Mouse (Mus musculus) embryonic facial prominence, embryonic 11.5 days (tissue): ENCODE measurements at regions not wholly inside any gene's neighbourhood (a gene's known extent, or its start where the extent isn't known, plus 50 kb on each side); places are given as distances from the start of the nearest gene placed in this dataset.

Experiments used
- ATAC-seq: fragments of 200-750 bp; cut with Nextera tagmentation; replicated peaks from 2 replicates; pipeline ENCODE4 v1.8.0; 2017; ENCODE audit warnings: low read depth; ENCODE audit not compliant: insufficient number of reproducible peaks, low FRiP score, low TSS enrichment
- DNase-seq: peaks from one replicate; pipeline ENCODE4 v3.0.0-alpha.2; 2015; ENCODE audit warnings: low spot score
- H3K27ac ChIP-seq: fragments of 300-500 bp; sonication (generic); replicated peaks from 2 replicates; pipeline ENCODE4 v1.5.1; 2014; ENCODE audit warnings: mild to moderate bottlenecking, low read depth, low read length, control low read depth
- H3K27me3 ChIP-seq: fragments of 300-500 bp; sonication (generic); 2 replicates; pipeline ENCODE4 v1.6.1; 2014; ENCODE audit warnings: mild to moderate bottlenecking, low read length, moderate library complexity, mixed read lengths; ENCODE audit not compliant: control insufficient read depth, insufficient read depth
- H3K36me3 ChIP-seq: fragments of 300-500 bp; sonication (generic); replicated peaks from 2 replicates; pipeline ENCODE4 v1.6.1; 2014; ENCODE audit warnings: low read depth, mild to moderate bottlenecking, low read length, moderate library complexity, mixed read lengths; ENCODE audit not compliant: control insufficient read depth, insufficient read depth
- H3K4me1 ChIP-seq: fragments of 300-500 bp; sonication (generic); 2 replicates; pipeline ENCODE4 v1.6.1; 2014; ENCODE audit warnings: low read length, mixed read lengths; ENCODE audit not compliant: control insufficient read depth, insufficient read depth
- H3K4me2 ChIP-seq: fragments of 300-500 bp; sonication (generic); 2 replicates; pipeline ENCODE4 v1.6.1; 2014; ENCODE audit warnings: low read depth, mild to moderate bottlenecking, control low read depth, low read length, moderate library complexity
- H3K4me3 ChIP-seq: fragments of 300-500 bp; sonication (generic); 2 replicates; pipeline ENCODE4 v1.5.1; 2014; ENCODE audit warnings: low read depth, low read length, control low read depth
- H3K9ac ChIP-seq: fragments of 300-500 bp; sonication (generic); replicated peaks from 2 replicates; pipeline ENCODE4 v1.6.1; 2014; ENCODE audit warnings: mild to moderate bottlenecking, control low read depth, low read length
- H3K9me3 ChIP-seq: fragments of 300-500 bp; sonication (generic); replicated peaks from 2 replicates; pipeline ENCODE4 v1.6.1; 2016; ENCODE audit warnings: mild to moderate bottlenecking, low read length, inconsistent platforms, mixed read lengths; ENCODE audit not compliant: control insufficient read depth
- WGBS: fragments of 180-500 bp; shearing (Covaris S2); extraction: QIAGEN DNeasy Blood & Tissue Kit; methylation state at CpG from one replicate; pipeline ENCODE4 v1.1.7; 2014; 5-methylcytosine and 5-hydroxymethylcytosine counted together

- Histone ChIP-seq H3K9ac (no peak overlapping the region), H3K27me3 (no peaks in the 10 kb centered on the region), H3K27ac (no peak overlapping the region), H3K36me3 (no peaks in the 10 kb centered on the region), H3K4me3 (no peak overlapping the region), H3K9me3 (no peaks in the 10 kb centered on the region), H3K4me1 (no peaks in the 10 kb centered on the region), H3K4me2 (no peak overlapping the region)
- WGBS: 50% methylated on average over 4 of the region's 4 CpGs
- DNase-seq: no peak
- ATAC-seq: no peak
Measured at GRCm38 (mm10) chr9:86044098-86044497, 201.9 kb downstream of the Tpbg start.

- H3K27ac ChIP-seq: no peak overlapping the region
- no peak for ATAC-seq
- no peaks in the 10 kb centered on the region for H3K36me3 ChIP-seq
- no peak overlapping the region for H3K4me3 ChIP-seq
- no peak overlapping the region for H3K4me2 ChIP-seq
- no peaks in the 10 kb centered on the region for H3K9me3 ChIP-seq
- H3K9ac ChIP-seq: no peak overlapping the region
- H3K27me3 ChIP-seq: no peaks in the 10 kb centered on the region
- H3K4me1 ChIP-seq: no peaks in the 10 kb centered on the region
- DNase-seq: no peak
- WGBS: 82% methylated on average over 4 of the region's 4 CpGs
Measured at GRCm38 (mm10) chr9:86058116-86058515, 215.9 kb downstream of the Tpbg start.

- Histone ChIP-seq H3K4me2 (no peak overlapping the region), H3K27ac (no peak overlapping the region), H3K27me3 (no peaks in the 10 kb centered on the region), H3K4me3 (no peak overlapping the region), H3K9me3 (no peaks in the 10 kb centered on the region), H3K4me1 (no peaks in the 10 kb centered on the region), H3K9ac (no peak overlapping the region), H3K36me3 (no peaks in the 10 kb centered on the region)
- no peak for DNase-seq
- ATAC-seq: no peak
- WGBS: 78% methylated on average over 6 of the region's 6 CpGs
Measured at GRCm38 (mm10) chr9:86060049-86060448, 217.9 kb downstream of the Tpbg start.

- WGBS: 90% methylated on average over 4 of the region's 4 CpGs
- DNase-seq (no peak), ATAC-seq (no peak)
- Histone ChIP-seq H3K9ac (no peak overlapping the region), H3K27me3 (no peaks in the 10 kb centered on the region), H3K4me1 (no peaks in the 10 kb centered on the region), H3K4me2 (no peak overlapping the region), H3K36me3 (no peaks in the 10 kb centered on the region), H3K4me3 (no peak overlapping the region), H3K27ac (no peak overlapping the region), H3K9me3 (no peaks in the 10 kb centered on the region)
Measured at GRCm38 (mm10) chr9:86061230-86061629, 219.1 kb downstream of the Tpbg start.

- H3K9ac ChIP-seq: no peak overlapping the region
- H3K4me2 ChIP-seq: no peak overlapping the region
- no peaks in the 10 kb centered on the region for H3K4me1 ChIP-seq
- H3K4me3 ChIP-seq: no peak overlapping the region
- no peak overlapping the region for H3K27ac ChIP-seq
- DNase-seq: no peak
- no peaks in the 10 kb centered on the region for H3K9me3 ChIP-seq
- no peaks in the 10 kb centered on the region for H3K36me3 ChIP-seq
- no peaks in the 10 kb centered on the region for H3K27me3 ChIP-seq
- no peak for ATAC-seq
Measured at GRCm38 (mm10) chr9:86079275-86079674, 237.1 kb downstream of the Tpbg start.

GRCm38 (mm10) chr9:86081873-86082272, 239.7 kb downstream of the Tpbg start:
- ATAC-seq (no peak), DNase-seq (no peak)
- no peak overlapping the region for H3K27ac ChIP-seq
- H3K9ac ChIP-seq: no peak overlapping the region
- no peaks in the 10 kb centered on the region for H3K36me3 ChIP-seq
- no peak overlapping the region for H3K4me3 ChIP-seq
- H3K9me3 ChIP-seq: no peaks in the 10 kb centered on the region
- H3K4me1 ChIP-seq: no peaks in the 10 kb centered on the region
- 78% methylated on average over 6 of the region's 6 CpGs for WGBS
- H3K4me2 ChIP-seq: no peak overlapping the region
- no peaks in the 10 kb centered on the region for H3K27me3 ChIP-seq

GRCm38 (mm10) chr9:86092998-86093397, 250.8 kb downstream of the Tpbg start:
- Histone ChIP-seq H3K9me3 (no peaks in the 10 kb centered on the region), H3K27me3 (no peaks in the 10 kb centered on the region), H3K4me2 (no peak overlapping the region), H3K27ac (no peak overlapping the region), H3K4me1 (no peaks in the 10 kb centered on the region), H3K9ac (no peak overlapping the region), H3K4me3 (no peak overlapping the region), H3K36me3 (no peaks in the 10 kb centered on the region)
- no peak for ATAC-seq
- DNase-seq: no peak

GRCm38 (mm10) chr9:86095460-86095859, 253.3 kb downstream of the Tpbg start:
- H3K4me1 ChIP-seq: no peaks in the 10 kb centered on the region
- no peak for ATAC-seq
- H3K36me3 ChIP-seq: no peaks in the 10 kb centered on the region
- H3K27ac ChIP-seq: no peak overlapping the region
- WGBS: 57% methylated on average over 2 of the region's 2 CpGs
- H3K27me3 ChIP-seq: no peaks in the 10 kb centered on the region
- no peaks in the 10 kb centered on the region for H3K9me3 ChIP-seq
- H3K4me2 ChIP-seq: no peak overlapping the region
- no peak overlapping the region for H3K4me3 ChIP-seq
- H3K9ac ChIP-seq: no peak overlapping the region
- DNase-seq: no peak

- no peak for ATAC-seq
- Histone ChIP-seq H3K27me3 (no peaks in the 10 kb centered on the region), H3K4me1 (no peaks in the 10 kb centered on the region), H3K4me2 (no peak overlapping the region), H3K9ac (no peak overlapping the region), H3K36me3 (no peaks in the 10 kb centered on the region), H3K9me3 (no peaks in the 10 kb centered on the region), H3K4me3 (no peak overlapping the region), H3K27ac (no peak overlapping the region)
- no peak for DNase-seq
- 88% methylated on average over 1 of the region's 1 CpGs for WGBS
Measured at GRCm38 (mm10) chr9:86096246-86096645, 254.1 kb downstream of the Tpbg start.
